Mouse (Mus musculus): Measurements from ENCODE around the gene Tyw1. TPM values are rescaled to one million over a fixed set of nuclear protein-coding genes. Genes with fewer than 3 reads are reported as not detected.

Gene Tyw1
- polyA plus RNA-seq, 1 experiment from 2014 or later: 25.2 TPM

DNA sequence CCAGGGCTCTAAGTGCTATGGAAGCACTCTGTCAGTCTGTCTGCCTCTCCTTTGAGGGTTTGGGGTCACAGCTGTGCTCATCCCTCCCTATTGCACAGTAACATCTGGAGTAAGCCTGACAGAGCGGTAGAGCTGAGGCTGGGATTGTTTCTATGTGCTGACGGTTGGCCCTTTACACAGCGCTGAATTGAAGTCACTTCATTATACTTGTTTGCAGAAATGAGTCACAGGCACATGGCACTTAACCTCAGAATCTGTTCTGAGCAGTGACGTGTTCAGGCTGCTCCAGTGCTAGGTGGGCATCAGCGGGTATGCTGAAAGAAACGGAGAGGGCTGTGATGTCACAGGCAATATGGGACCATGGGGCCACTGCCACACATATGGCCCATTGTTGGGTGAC is 17.6 kb downstream of the Tyw1 start:
- ATAC-seq (ENCODE audit: insufficient read depth, low FRiP score): peak; percentile 73; the same call in 1 of the 2 replicates
- no peaks in the 10 kb centered on the region for H3K9me3 ChIP-seq (replicated peaks; ENCODE audit: control insufficient read depth, low read length)
- no peak overlapping the region for H3K9ac ChIP-seq (ENCODE audit: low read length)
- H3K4me1 ChIP-seq (ENCODE audit: control insufficient read depth, insufficient read depth, low read length): no peaks in the 10 kb centered on the region
- no peaks in the 10 kb centered on the region; the same call in 1 of the 2 replicates for H3K36me3 ChIP-seq (ENCODE audit: control insufficient read depth, insufficient read depth, low read length)
- no peak overlapping the region for H3K4me2 ChIP-seq (ENCODE audit: low read depth, low read length)
- no peak overlapping the region for H3K27ac ChIP-seq (ENCODE audit: low read length)
- WGBS: 68% methylated on average over 6 of the region's 6 CpGs
- no peak overlapping the region for H3K4me3 ChIP-seq (replicated peaks; ENCODE audit: low read length)
- no peaks in the 10 kb centered on the region for H3K27me3 ChIP-seq (ENCODE audit: control insufficient read depth, insufficient read depth, low read length)

DNA sequence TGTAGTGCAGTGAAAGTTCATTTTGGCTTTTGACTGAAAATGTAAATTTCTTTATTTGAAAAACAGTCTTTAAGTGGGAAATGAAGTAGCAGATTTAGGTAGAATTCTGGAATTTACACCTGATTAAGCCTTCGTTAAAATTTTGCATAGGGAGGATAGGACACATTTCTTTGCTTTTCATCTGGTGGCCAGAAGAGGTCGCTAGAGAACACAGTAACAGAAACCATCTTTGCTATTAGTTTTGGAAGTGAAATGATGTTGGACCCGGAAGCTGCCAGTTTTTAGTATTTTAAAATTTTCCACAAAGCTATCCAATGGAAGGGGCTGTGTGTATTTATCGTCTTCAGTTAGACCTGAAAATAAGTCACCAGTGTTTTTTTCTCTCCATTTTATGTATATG is 20.1 kb downstream of the Tyw1 start:
- ATAC-seq (ENCODE audit: insufficient read depth, low FRiP score): no peak
- Histone ChIP-seq H3K9me3 (replicated peaks; ENCODE audit: control insufficient read depth, low read length) (no peaks in the 10 kb centered on the region), H3K9ac (ENCODE audit: low read length) (no peak overlapping the region), H3K4me3 (replicated peaks; ENCODE audit: low read length) (no peak overlapping the region), H3K36me3 (ENCODE audit: control insufficient read depth, insufficient read depth, low read length) (no peaks in the 10 kb centered on the region; the same call in 1 of the 2 replicates), H3K27ac (ENCODE audit: low read length) (no peak overlapping the region), H3K27me3 (ENCODE audit: control insufficient read depth, insufficient read depth, low read length) (no peaks in the 10 kb centered on the region), H3K4me2 (ENCODE audit: low read depth, low read length) (no peak overlapping the region), H3K4me1 (ENCODE audit: control insufficient read depth, insufficient read depth, low read length) (no peaks in the 10 kb centered on the region)
- 49% methylated on average over 4 of the region's 4 CpGs for WGBS

DNA sequence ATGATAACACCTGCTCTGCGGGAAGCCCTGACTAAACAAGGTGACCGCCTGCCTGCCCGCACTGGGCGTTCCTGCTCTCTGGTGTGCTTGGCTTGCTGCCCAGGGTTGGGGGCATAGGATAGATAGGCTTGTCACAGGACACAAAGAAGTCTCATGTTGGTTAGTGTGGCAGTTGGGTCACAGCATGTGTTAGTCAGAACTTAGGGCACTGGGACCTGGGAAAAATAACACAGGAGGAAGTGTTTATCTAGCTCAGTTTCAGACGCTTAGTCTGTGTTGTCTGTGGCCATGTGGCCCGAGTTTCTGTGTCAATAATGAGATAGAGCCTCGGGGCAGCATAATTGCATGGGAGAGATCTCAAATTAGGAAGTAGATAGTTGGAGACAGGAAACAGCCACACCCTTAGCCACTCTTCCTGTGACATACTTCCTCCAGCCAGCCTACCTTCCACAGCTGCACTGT is 22.6 kb downstream of the Tyw1 start:
- no peak overlapping the region for H3K9ac ChIP-seq (ENCODE audit: low read length)
- H3K36me3 ChIP-seq (ENCODE audit: control insufficient read depth, insufficient read depth, low read length): no peaks in the 10 kb centered on the region; the same call in 1 of the 2 replicates
- 75% methylated on average over 7 of the region's 7 CpGs for WGBS
- H3K4me2 ChIP-seq (ENCODE audit: low read depth, low read length): no peak overlapping the region
- H3K27ac ChIP-seq (ENCODE audit: low read length): no peak overlapping the region
- H3K9me3 ChIP-seq (replicated peaks; ENCODE audit: control insufficient read depth, low read length): no peaks in the 10 kb centered on the region
- H3K4me1 ChIP-seq (ENCODE audit: control insufficient read depth, insufficient read depth, low read length): no peaks in the 10 kb centered on the region
- H3K27me3 ChIP-seq (ENCODE audit: control insufficient read depth, insufficient read depth, low read length): no peaks in the 10 kb centered on the region
- no peak overlapping the region for H3K4me3 ChIP-seq (replicated peaks; ENCODE audit: low read length)
- ATAC-seq (ENCODE audit: insufficient read depth, low FRiP score): no peak

GRCm38 (mm10) chr5:130283079-130283732 is 27.8 kb downstream of the Tyw1 start:
- H3K4me3 ChIP-seq (replicated peaks; ENCODE audit: low read length): no peak overlapping the region
- WGBS: 94% methylated on average over 9 of the region's 9 CpGs
- H3K4me1 ChIP-seq (ENCODE audit: control insufficient read depth, insufficient read depth, low read length): no peaks in the 10 kb centered on the region
- H3K9ac ChIP-seq (ENCODE audit: low read length): no peak overlapping the region
- no peak overlapping the region for H3K4me2 ChIP-seq (ENCODE audit: low read depth, low read length)
- H3K36me3 ChIP-seq (ENCODE audit: control insufficient read depth, insufficient read depth, low read length): peaks cover 7% of the 10 kb centered on the region
- H3K9me3 ChIP-seq (replicated peaks; ENCODE audit: control insufficient read depth, low read length): no peaks in the 10 kb centered on the region
- H3K27ac ChIP-seq (ENCODE audit: low read length): no peak overlapping the region
- ATAC-seq (ENCODE audit: insufficient read depth, low FRiP score): no peak
- H3K27me3 ChIP-seq (ENCODE audit: control insufficient read depth, insufficient read depth, low read length): no peaks in the 10 kb centered on the region

- WGBS: 87% methylated on average over 7 of the region's 7 CpGs
- Histone ChIP-seq H3K9ac (ENCODE audit: low read length) (no peak overlapping the region), H3K4me3 (replicated peaks; ENCODE audit: low read length) (no peak overlapping the region), H3K4me1 (ENCODE audit: control insufficient read depth, insufficient read depth, low read length) (no peaks in the 10 kb centered on the region), H3K9me3 (replicated peaks; ENCODE audit: control insufficient read depth, low read length) (0 out of 2 replicates have a peak, but pooled peaks cover 2% of the 10 kb centered on the region), H3K27me3 (ENCODE audit: control insufficient read depth, insufficient read depth, low read length) (no peaks in the 10 kb centered on the region), H3K36me3 (ENCODE audit: control insufficient read depth, insufficient read depth, low read length) (peaks cover 7% of the 10 kb centered on the region), H3K4me2 (ENCODE audit: low read depth, low read length) (no peak overlapping the region), H3K27ac (ENCODE audit: low read length) (no peak overlapping the region)
- no peak for ATAC-seq (ENCODE audit: insufficient read depth, low FRiP score)
These were observed 32.7 kb downstream of the Tyw1 start for GRCm38 (mm10) chr5:130288106-130288505.

- H3K4me3 ChIP-seq (replicated peaks; ENCODE audit: low read length): no peak overlapping the region
- H3K36me3 ChIP-seq (ENCODE audit: control insufficient read depth, insufficient read depth, low read length): no peaks in the 10 kb centered on the region
- no peak overlapping the region for H3K27ac ChIP-seq (ENCODE audit: low read length)
- no peak overlapping the region for H3K4me2 ChIP-seq (ENCODE audit: low read depth, low read length)
- H3K9ac ChIP-seq (ENCODE audit: low read length): no peak overlapping the region
- H3K4me1 ChIP-seq (ENCODE audit: control insufficient read depth, insufficient read depth, low read length): no peaks in the 10 kb centered on the region
- WGBS: 98% methylated on average over 6 of the region's 6 CpGs
- ATAC-seq (ENCODE audit: insufficient read depth, low FRiP score): no peak
- 0 out of 2 replicates have a peak, but pooled peaks cover 2% of the 10 kb centered on the region for H3K9me3 ChIP-seq (replicated peaks; ENCODE audit: control insufficient read depth, low read length)
- no peaks in the 10 kb centered on the region for H3K27me3 ChIP-seq (ENCODE audit: control insufficient read depth, insufficient read depth, low read length)
These were observed 34.8 kb downstream of the Tyw1 start for GRCm38 (mm10) chr5:130290242-130290641.

DNA sequence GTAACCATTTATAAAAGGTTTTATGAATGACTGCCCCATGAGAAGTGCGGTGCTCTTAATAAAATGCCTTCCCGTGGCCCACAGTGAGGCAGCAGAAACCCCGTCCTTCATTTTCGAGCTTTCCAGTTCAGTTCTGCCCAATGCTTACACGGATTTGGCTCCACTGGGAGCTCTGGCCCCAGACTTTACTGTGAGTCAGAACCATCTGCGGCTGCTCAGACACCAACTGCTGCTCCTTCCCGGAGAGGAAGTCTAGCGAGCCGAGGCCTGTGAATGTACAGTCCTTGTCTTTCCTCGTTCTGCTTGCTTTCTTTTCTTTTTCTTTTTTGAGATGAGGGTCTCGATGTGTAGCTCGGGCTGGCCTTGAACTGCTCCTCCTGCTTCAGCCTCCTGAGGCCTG is 35.4 kb downstream of the Tyw1 start:
- no peaks in the 10 kb centered on the region for H3K36me3 ChIP-seq (ENCODE audit: control insufficient read depth, insufficient read depth, low read length)
- 95% methylated on average over 12 of the region's 12 CpGs for WGBS

DNA sequence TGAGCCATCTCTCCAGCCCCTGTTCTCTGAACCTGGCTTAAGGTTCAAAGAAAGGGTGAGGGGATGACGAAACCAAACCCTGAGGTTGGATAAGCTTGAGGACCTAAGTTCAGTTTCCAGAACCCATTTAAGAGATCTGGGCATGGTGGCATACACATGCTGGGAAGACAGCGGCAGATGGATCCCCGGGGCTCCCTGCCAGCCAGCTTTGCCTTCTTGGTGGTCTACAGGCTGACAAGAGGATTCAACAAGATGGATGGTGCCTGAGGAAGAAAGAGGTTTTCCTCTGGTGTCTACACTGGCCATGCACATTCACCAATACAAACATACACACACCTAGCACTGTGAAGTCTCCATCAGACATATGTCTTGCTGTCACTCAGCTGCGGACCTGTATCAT is 37.6 kb downstream of the Tyw1 start:
- H3K27me3 ChIP-seq (ENCODE audit: control insufficient read depth, insufficient read depth, low read length): no peaks in the 10 kb centered on the region
- WGBS: 84% methylated on average over 4 of the region's 4 CpGs

More for the DNA sequence above, 35.4 kb downstream of the Tyw1 start:
- no peaks in the 10 kb centered on the region for H3K27me3 ChIP-seq (ENCODE audit: control insufficient read depth, insufficient read depth, low read length)
- ATAC-seq (ENCODE audit: insufficient read depth, low FRiP score): no peak
- 0 out of 2 replicates have a peak, but pooled peaks cover 2% of the 10 kb centered on the region for H3K9me3 ChIP-seq (replicated peaks; ENCODE audit: control insufficient read depth, low read length)
- H3K27ac ChIP-seq (ENCODE audit: low read length): no peak overlapping the region
- no peak overlapping the region for H3K9ac ChIP-seq (ENCODE audit: low read length)
- H3K4me3 ChIP-seq (replicated peaks; ENCODE audit: low read length): no peak overlapping the region
- no peaks in the 10 kb centered on the region for H3K4me1 ChIP-seq (ENCODE audit: control insufficient read depth, insufficient read depth, low read length)
- no peak overlapping the region for H3K4me2 ChIP-seq (ENCODE audit: low read depth, low read length)

GRCm38 (mm10) chr5:130293941-130294340 is 38.5 kb downstream of the Tyw1 start:
- no peaks in the 10 kb centered on the region for H3K4me1 ChIP-seq (ENCODE audit: control insufficient read depth, insufficient read depth, low read length)
- WGBS: 81% methylated on average over 5 of the region's 5 CpGs
- H3K36me3 ChIP-seq (ENCODE audit: control insufficient read depth, insufficient read depth, low read length): peaks cover 3% of the 10 kb centered on the region; the same call in 1 of the 2 replicates

More for the DNA sequence above, 37.6 kb downstream of the Tyw1 start:
- H3K4me3 ChIP-seq (replicated peaks; ENCODE audit: low read length): no peak overlapping the region
- no peak overlapping the region for H3K27ac ChIP-seq (ENCODE audit: low read length)
- ATAC-seq (ENCODE audit: insufficient read depth, low FRiP score): no peak
- H3K4me2 ChIP-seq (ENCODE audit: low read depth, low read length): no peak overlapping the region
- 0 out of 2 replicates have a peak, but pooled peaks cover 2% of the 10 kb centered on the region for H3K9me3 ChIP-seq (replicated peaks; ENCODE audit: control insufficient read depth, low read length)
- H3K4me1 ChIP-seq (ENCODE audit: control insufficient read depth, insufficient read depth, low read length): no peaks in the 10 kb centered on the region
- H3K36me3 ChIP-seq (ENCODE audit: control insufficient read depth, insufficient read depth, low read length): peaks cover 3% of the 10 kb centered on the region; the same call in 1 of the 2 replicates
- H3K9ac ChIP-seq (ENCODE audit: low read length): no peak overlapping the region

More at GRCm38 (mm10) chr5:130293941-130294340, 38.5 kb downstream of the Tyw1 start:
- H3K4me2 ChIP-seq (ENCODE audit: low read depth, low read length): no peak overlapping the region
- no peak overlapping the region for H3K4me3 ChIP-seq (replicated peaks; ENCODE audit: low read length)
- H3K27ac ChIP-seq (ENCODE audit: low read length): no peak overlapping the region
- H3K27me3 ChIP-seq (ENCODE audit: control insufficient read depth, insufficient read depth, low read length): no peaks in the 10 kb centered on the region
- no peak for ATAC-seq (ENCODE audit: insufficient read depth, low FRiP score)
- 0 out of 2 replicates have a peak, but pooled peaks cover 2% of the 10 kb centered on the region for H3K9me3 ChIP-seq (replicated peaks; ENCODE audit: control insufficient read depth, low read length)
- H3K9ac ChIP-seq (ENCODE audit: low read length): no peak overlapping the region
